10 mouse cellular contexts compared by ENCODE assay signal in the genomic region with DNA sequence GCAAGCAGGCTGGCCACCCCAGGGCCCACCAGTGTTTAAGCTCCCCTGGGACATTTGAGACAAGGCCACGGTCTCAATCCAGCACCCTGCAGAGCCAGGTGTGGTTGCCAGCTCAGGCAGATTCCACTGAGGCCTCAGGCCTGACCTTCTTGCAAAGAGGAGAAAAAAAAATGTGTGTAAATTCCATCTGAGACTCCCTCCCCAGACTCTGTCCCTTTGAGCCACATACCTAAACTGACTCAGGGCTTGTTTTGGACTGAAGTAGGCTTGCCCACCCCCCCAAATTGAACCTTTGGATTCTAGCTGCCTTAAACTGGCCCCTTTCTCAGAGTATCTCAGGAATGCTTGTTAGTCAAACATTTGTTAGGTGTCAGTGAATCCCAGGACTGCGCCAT. TPM values are rescaled to one million over a fixed set of nuclear protein-coding genes. Genes with fewer than 3 reads are reported as not detected.
A peak's percentile ranks its signal among the peaks of the same experiment; 100 is the strongest.
DNase-seq lines count a peak whose midpoint lies in the region; ATAC-seq and TF ChIP-seq lines count a peak whose summit lies in the region.
"Had no signal": no experiment of that assay in that cellular context is flagged by ENCODE, and none has a peak within 500 bp of the region (broad histone marks: within the 10 kb centered on the region; RNA-seq: fewer than 3 reads in every experiment).

No protein-coding gene starts in this region.

- peaks cover 8% of the 10 kb centered on the region for H3K36me3 ChIP-seq in hindbrain, embryonic 10.5 days
- H3K36me3 ChIP-seq in hindbrain, embryonic 11.5 days (ENCODE audit: control insufficient read depth, insufficient read depth, low read length): no peaks in the 10 kb centered on the region; the same call in 1 of the 2 replicates
- H3K36me3 ChIP-seq in ES-Bruce4 (ENCODE audit: control insufficient read depth, insufficient read depth, low read length, poor library complexity, severe bottlenecking): peaks cover 4% of the 10 kb centered on the region
- H3K36me3 ChIP-seq in embryonic facial prominence, embryonic 10.5 days (replicated peaks): peaks cover 8% of the 10 kb centered on the region

- H3K27ac ChIP-seq in hindbrain, embryonic 10.5 days: peak overlapping the region; percentile 76
- no peak overlapping the region for H3K27ac ChIP-seq in hindbrain, embryonic 11.5 days (ENCODE audit: low read depth, low read length)
- H3K27ac ChIP-seq in ES-Bruce4 (ENCODE audit: insufficient read depth, low read length): peak overlapping the region; percentile 86
- H3K27ac ChIP-seq in embryonic facial prominence, embryonic 10.5 days (replicated peaks): peak overlapping the region; percentile 76
- H3K27ac ChIP-seq: macrophage; neural tube, embryonic 12.5 days had no signal

- H3K9ac ChIP-seq in hindbrain, embryonic 11.5 days (ENCODE audit: low read depth, low read length): no peak overlapping the region
- no peak overlapping the region for H3K9ac ChIP-seq in ES-Bruce4 (ENCODE audit: low read depth, poor library complexity, severe bottlenecking)
- H3K9ac ChIP-seq: neural tube, embryonic 12.5 days had no signal

- no peak for TF ChIP-seq CTCF in ES-Bruce4 (IDR thresholded peaks at IDR 0.05; ENCODE audit: low read depth, low read length)

- H3K27me3 ChIP-seq in hindbrain, embryonic 10.5 days (ENCODE audit: insufficient read depth, poor library complexity, severe bottlenecking): peaks cover 12% of the 10 kb centered on the region
- no peaks in the 10 kb centered on the region for H3K27me3 ChIP-seq in hindbrain, embryonic 11.5 days (ENCODE audit: control insufficient read depth, insufficient read depth, low read length)
- H3K27me3 ChIP-seq in ES-Bruce4 (ENCODE audit: control insufficient read depth, insufficient read depth, low read length, poor library complexity, severe bottlenecking): no peaks in the 10 kb centered on the region
- peaks cover 4% of the 10 kb centered on the region; the same call in 1 of the 2 replicates for H3K27me3 ChIP-seq in embryonic facial prominence, embryonic 10.5 days (replicated peaks; ENCODE audit: low read depth, poor library complexity, severe bottlenecking)
- H3K27me3 ChIP-seq: neural tube, embryonic 12.5 days had no signal

- H3K9me3 ChIP-seq in hindbrain, embryonic 10.5 days: no peaks in the 10 kb centered on the region
- no peaks in the 10 kb centered on the region for H3K9me3 ChIP-seq in hindbrain, embryonic 11.5 days (ENCODE audit: control insufficient read depth, low read length)
- H3K9me3 ChIP-seq in ES-Bruce4 (replicated peaks; ENCODE audit: control insufficient read depth, insufficient read depth, low read length, poor library complexity, severe bottlenecking): no peaks in the 10 kb centered on the region
- no peaks in the 10 kb centered on the region for H3K9me3 ChIP-seq in embryonic facial prominence, embryonic 10.5 days
- H3K9me3 ChIP-seq: neural tube, embryonic 12.5 days had no signal

- no peak overlapping the region for H3K4me2 ChIP-seq in hindbrain, embryonic 11.5 days (replicated peaks; ENCODE audit: low read depth, low read length)

- peaks cover 80% of the 10 kb centered on the region for H3K4me1 ChIP-seq in hindbrain, embryonic 10.5 days (replicated peaks)
- peaks cover 9% of the 10 kb centered on the region for H3K4me1 ChIP-seq in hindbrain, embryonic 11.5 days (replicated peaks; ENCODE audit: control insufficient read depth, insufficient read depth, low read length)
- peaks cover 12% of the 10 kb centered on the region for H3K4me1 ChIP-seq in ES-Bruce4 (ENCODE audit: control insufficient read depth, insufficient read depth, low read length)
- peaks cover 65% of the 10 kb centered on the region for H3K4me1 ChIP-seq in embryonic facial prominence, embryonic 10.5 days

- no peak for ATAC-seq in hindbrain, embryonic 11.5 days (ENCODE audit: low FRiP score)
- no peak for ATAC-seq in activated CD4-positive, CD25-positive, alpha-beta regulatory T cell, adult 4 months

- no peak for TF ChIP-seq POLR2A in ES-Bruce4 (IDR thresholded peaks at IDR 0.05; ENCODE audit: insufficient read depth, low read length)

- 0 out of 2 replicates have a peak overlapping the region, but pooled peaks have one; percentile 13 for H3K4me3 ChIP-seq in hindbrain, embryonic 10.5 days
- H3K4me3 ChIP-seq in hindbrain, embryonic 11.5 days (ENCODE audit: low read depth, low read length): no peak overlapping the region
- no peak overlapping the region for H3K4me3 ChIP-seq in ES-Bruce4 (ENCODE audit: low read depth, low read length)
- H3K4me3 ChIP-seq in embryonic facial prominence, embryonic 10.5 days: peak overlapping the region; percentile 28

- DNase-seq in hindbrain, embryonic 10.5 days (ENCODE audit: low spot score): no peak
- DNase-seq in hindbrain, embryonic 11.5 days (ENCODE audit: low spot score): no peak
- no peak for DNase-seq in embryonic facial prominence, embryonic 10.5 days (ENCODE audit: low spot score)
- peak; percentile 78 for DNase-seq in kidney, postnatal 14 days
- DNase-seq in MN1 (ENCODE audit: low spot score): no peak
- DNase-seq: layer of hippocampus, postnatal 36 days had no signal

- no peak for TF ChIP-seq EP300 in ES-Bruce4 (IDR thresholded peaks at IDR 0.05; ENCODE audit: insufficient read depth, low read depth, low read length)

- 36% methylated on average over 2 of the region's 2 CpGs for WGBS in hindbrain, embryonic 10.5 days
- WGBS in hindbrain, embryonic 11.5 days: 54% methylated on average over 2 of the region's 2 CpGs
- WGBS in embryonic facial prominence, embryonic 10.5 days: 41% methylated on average over 2 of the region's 2 CpGs

RNA-seq across cellular contexts. Expression of gene Amotl2, which starts 1.0 kb away (rescaled TPM):
- 67.6 and 70.1 TPM in 2 replicates for polyA plus RNA-seq in hindbrain, embryonic 10.5 days (2016; fragmentation: Nextera tagmentation; extraction: Ambion mirVana)
- polyA plus RNA-seq in hindbrain, embryonic 11.5 days (2014; fragmentation: Nextera tagmentation; extraction: Ambion mirVana): 39.7 and 47.8 TPM in 2 replicates
- polyA plus RNA-seq in ES-Bruce4 (2011; ENCODE audit: insufficient read depth, insufficient read length, low read depth, missing spikeins): 227 and 231 TPM in 2 replicates
- polyA plus RNA-seq in embryonic facial prominence, embryonic 10.5 days (2016; fragmentation: Nextera tagmentation; extraction: Ambion mirVana): 61.4 and 64.0 TPM in 2 replicates
- polyA plus RNA-seq in activated CD4-positive, CD25-positive, alpha-beta regulatory T cell, adult 4 months (2017; shearing (Covaris generic)): not detected

Comparison
In these comparisons a context has a peak if more than half of its experiments do, and no peak if none do; other contexts are left out.
1. H3K4me3 ChIP-seq: peak in hindbrain, embryonic 10.5 days (single experiment) and embryonic facial prominence, embryonic 10.5 days (single experiment); none in hindbrain, embryonic 11.5 days (single experiment) and ES-Bruce4 (single experiment).
2. RNA of gene Amotl2, which starts 1.0 kb away (polyA plus RNA-seq): 227 to 231 TPM in ES-Bruce4, 67.6 to 70.1 TPM in hindbrain, embryonic 10.5 days, 61.4 to 64.0 TPM in embryonic facial prominence, embryonic 10.5 days and 39.7 to 47.8 TPM in hindbrain, embryonic 11.5 days; not detected in activated CD4-positive, CD25-positive, alpha-beta regulatory T cell, adult 4 months; every median in the first group is over 10 times any median in the second.